Mouse (Mus musculus): ENCODE results near the gene Rab7b. TPM values are rescaled to one million over a fixed set of nuclear protein-coding genes. Genes with fewer than 3 reads are reported as not detected.

Rab7b gene
- total RNA-seq, 2 experiments from 2014 or later = 1.4 to 3.1 TPM

DNA sequence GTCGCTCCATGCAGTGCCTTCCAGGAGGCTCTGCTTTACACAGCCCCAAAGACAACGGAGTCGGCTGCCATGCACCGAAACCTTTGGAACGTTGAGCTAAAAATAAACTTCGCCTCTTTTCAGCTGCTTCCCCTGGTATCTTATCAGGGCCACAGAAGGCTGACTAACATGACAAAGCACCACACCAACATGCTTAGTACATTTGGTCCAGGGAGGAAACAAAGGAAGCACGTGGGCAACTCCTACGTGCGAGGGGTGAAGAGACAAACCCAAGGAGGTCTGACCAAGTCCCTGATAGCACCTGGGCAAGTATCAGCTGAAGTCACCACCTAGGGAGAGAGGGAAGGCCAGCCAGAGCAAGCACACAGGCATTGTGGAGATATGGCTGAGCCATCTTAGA is 48.0 kb downstream of the Rab7b start:
- DNase-seq (ENCODE audit: low spot score in 2 of 2) = no peak

- DNase-seq (ENCODE audit: low spot score in 2 of 2) = peak; percentile 98
These were observed 48.8 kb downstream of the Rab7b start for GRCm38 (mm10) chr1:131737269-131737668.

- DNase-seq (ENCODE audit: low spot score in 2 of 2) = no peak
These were observed 50.3 kb downstream of the Rab7b start for GRCm38 (mm10) chr1:131738760-131739159.

DNA sequence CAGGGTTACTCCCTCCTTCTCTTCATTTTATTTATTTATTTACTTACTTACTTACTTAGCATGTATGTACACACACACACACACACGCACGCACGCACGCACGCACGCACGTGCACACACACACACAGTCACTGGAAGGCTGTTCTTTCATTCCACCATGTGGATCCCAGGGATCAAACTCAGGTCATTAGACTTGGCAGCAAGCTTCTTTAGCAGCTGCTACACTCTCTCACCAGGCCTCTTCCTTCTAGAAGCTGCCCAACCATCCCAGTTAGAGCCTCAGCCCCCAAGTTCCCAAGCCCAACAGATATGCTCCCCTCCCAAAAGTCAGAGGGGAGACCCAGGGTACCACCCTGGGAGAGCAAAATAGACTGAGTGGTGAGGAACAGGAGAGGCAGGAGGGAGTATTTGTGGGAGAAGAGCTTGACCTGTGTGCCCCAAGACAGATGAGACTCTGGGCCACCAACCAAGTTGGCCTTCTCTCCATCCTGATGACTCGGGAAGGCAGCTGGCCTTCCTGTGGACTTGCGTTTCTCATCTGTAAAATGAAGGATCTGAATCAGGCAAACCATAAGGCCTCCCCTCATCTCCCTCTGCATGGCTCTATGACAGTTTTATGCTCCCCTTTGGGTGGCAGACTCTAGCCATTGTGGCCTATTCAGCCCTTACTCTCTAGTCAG is 51.1 kb downstream of the Rab7b start:
- no peak for DNase-seq (ENCODE audit: low spot score in 2 of 2)

DNA sequence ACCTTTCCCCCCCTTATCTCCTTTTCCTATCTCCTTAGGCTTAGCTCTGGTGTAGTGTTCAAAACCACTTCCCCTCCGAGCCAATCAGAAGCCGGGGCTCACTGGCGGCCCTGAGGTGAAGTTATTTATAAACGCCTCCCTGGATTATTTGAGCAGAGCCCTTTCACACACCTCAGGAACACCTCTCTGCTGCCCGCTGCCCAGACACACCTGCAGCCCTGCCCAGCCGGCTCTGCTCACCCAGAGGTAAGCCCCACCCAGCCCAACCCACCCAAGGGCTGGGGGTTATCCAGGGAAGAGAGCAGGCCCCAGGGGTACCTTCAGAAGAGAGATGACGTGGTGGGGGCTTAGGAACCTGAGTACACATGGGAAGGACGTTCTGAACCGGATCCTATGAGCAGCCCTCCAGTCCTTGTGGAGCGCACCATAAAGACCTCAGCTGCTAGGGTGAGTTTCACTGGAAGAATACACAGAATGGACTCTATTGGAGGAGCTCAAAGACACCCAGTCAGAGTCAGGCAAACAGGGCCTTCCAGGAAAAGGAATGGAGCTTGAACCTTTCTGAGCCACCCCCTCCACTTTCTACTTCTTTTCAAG is 55.5 kb downstream of the Rab7b start, which contains the start of gene Slc26a9:
TSS of gene Slc26a9 (plus strand) at position 155 of the 597 bp plus-strand sequence.
- DNase-seq (ENCODE audit: low spot score in 2 of 2) = no peak

GRCm38 (mm10) chr1:131745391-131745790 is 56.9 kb downstream of the Rab7b start:
- DNase-seq (ENCODE audit: low spot score in 2 of 2) = no peak

GRCm38 (mm10) chr1:131747761-131748160 is 59.3 kb downstream of the Rab7b start:
- DNase-seq (ENCODE audit: low spot score in 2 of 2) = no peak

- no peak for DNase-seq (ENCODE audit: low spot score in 2 of 2)
These were observed 60.1 kb downstream of the Rab7b start for GRCm38 (mm10) chr1:131748636-131749035.

- DNase-seq (ENCODE audit: low spot score in 2 of 2) = no peak
These were observed 61.4 kb downstream of the Rab7b start for GRCm38 (mm10) chr1:131749706-131750545.

GRCm38 (mm10) chr1:131751181-131751890 is 62.8 kb downstream of the Rab7b start:
- DNase-seq (ENCODE audit: low spot score in 2 of 2) = no peak

DNA sequence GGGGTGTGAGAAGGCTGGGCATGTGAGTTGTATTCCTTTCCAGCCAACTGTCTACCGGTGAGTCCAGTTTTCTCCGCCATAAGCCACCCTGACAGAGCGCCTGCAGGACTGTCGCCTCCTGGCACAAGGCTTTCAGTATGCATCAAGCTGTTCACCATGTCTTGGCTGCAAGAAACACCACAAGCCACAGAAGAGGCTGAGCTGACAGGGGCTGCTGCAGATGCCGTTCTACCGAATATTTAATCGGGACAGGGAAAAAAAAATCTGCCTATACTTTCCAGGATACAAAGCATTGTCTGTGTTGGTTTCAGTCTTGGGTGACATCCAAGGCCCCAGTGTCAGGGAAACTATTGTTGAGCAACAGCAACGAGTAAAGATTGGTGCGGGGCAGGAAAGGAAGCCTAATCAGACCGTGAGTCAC is 63.4 kb downstream of the Rab7b start:
- no peak for DNase-seq (ENCODE audit: low spot score in 2 of 2)

GRCm38 (mm10) chr1:131754212-131754829 is 65.8 kb downstream of the Rab7b start:
- DNase-seq (ENCODE audit: low spot score in 2 of 2) = no peak

DNA sequence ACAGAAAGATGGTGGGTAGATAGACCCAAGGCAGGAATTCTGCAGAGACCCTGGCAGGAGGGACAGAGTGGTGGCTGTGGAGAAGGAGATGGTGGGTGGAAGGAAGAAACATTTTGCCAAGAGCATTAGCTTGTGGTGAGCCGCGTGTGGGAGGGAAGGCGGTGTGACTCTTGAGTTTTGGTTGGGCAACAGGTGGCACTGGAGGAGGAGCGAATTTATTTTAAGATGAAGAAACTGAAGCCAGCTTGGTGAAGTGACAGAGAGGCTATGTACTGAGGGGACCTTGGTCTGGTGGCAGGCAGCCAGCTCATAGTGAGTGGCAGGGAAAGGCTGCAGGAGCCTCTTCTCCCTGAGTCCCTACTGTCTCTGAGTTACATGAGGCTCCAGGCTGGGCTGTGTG is 66.4 kb downstream of the Rab7b start:
- DNase-seq (ENCODE audit: low spot score in 2 of 2) = peak; percentile 58 to 77

- no peak for DNase-seq (ENCODE audit: low spot score in 2 of 2)
These were observed 68.7 kb downstream of the Rab7b start for GRCm38 (mm10) chr1:131757211-131757610.

DNA sequence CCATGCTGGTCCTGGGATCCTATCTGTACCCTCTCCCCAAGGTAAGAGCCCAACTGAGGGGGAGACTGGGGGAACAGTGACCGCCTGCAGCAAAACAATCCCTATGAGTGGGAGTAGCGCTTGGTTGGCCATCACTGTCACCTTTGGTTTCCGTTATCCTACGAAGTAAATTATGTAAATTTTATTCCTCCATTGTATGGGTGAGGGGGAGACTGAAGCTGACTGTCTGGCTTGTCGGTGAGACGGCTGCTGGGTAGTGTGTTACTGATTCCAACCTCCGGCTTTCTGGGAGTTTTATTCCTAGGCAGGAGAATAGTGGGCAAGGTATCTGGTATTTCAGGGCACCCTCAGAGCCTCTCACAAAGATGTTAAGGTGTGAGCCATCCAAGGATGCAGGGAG is 70.3 kb downstream of the Rab7b start:
- DNase-seq (ENCODE audit: low spot score in 2 of 2) = no peak

GRCm38 (mm10) chr1:131759667-131760427 is 71.4 kb downstream of the Rab7b start:
- DNase-seq (ENCODE audit: low spot score in 2 of 2) = no peak

DNA sequence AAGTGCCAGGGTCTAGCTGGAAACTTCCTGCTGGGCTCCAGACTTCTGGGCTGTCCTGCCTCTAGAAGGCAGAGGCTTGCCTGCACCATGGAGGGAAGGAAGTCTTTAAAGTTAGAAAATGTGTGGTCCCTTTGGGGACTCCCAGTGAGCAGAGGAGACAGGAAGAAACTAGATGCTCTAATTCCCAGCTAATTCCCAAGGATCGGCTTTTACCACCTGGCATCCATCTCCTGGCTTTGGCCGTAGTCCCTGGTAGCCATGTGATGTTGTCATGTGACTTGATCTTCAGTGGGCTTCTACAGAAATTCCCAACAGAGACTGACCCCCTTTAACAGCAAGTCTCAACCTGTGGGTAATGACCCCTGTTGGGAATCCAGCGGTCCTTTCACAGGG is 71.9 kb downstream of the Rab7b start:
- DNase-seq (ENCODE audit: low spot score in 2 of 2) = no peak

DNA sequence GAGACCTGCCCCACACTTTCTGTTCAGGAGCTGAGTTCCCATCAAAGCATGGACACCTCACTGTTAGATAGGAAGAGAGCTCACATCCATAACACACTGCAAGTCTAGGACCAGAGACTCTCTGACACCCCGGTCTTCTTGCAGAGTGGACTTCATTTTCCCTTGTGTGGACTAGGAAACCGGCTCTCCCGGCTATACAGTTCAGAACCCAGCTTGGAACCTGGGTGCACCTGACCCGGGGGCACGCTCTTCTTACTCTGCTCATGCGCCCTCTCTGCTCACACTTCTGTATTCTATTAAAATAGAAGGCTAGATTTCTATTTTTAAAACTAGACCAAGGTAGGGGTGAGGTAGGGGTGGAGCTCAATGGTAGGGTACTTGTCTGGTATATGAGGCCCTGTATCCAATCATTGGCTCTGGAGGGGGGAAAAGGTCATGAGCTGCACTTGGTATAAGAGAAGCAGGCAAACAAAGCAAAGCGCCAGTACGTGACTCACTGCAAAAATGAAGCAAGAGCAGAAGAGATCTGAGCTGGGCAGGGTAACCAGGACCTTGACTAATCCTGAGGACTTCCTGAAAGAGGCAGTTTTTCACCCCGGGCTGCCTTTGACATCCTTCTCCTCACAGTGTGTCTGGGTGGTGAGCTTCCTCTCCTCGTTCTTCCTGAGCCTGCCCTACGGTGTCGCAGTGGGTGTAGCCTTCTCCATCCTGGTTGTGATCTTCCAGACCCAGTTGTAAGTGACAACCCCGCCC is 72.8 kb downstream of the Rab7b start:
- DNase-seq (ENCODE audit: low spot score in 2 of 2) = no peak

- DNase-seq (ENCODE audit: low spot score in 2 of 2) = no peak
These were observed 75.2 kb downstream of the Rab7b start for GRCm38 (mm10) chr1:131763683-131764082.

Data from left cerebral cortex, adult 18-20 months (tissue).